Mouse (Mus musculus): ENCODE measurements around the gene Nuak2.

The Nuak2 gene

DNA sequence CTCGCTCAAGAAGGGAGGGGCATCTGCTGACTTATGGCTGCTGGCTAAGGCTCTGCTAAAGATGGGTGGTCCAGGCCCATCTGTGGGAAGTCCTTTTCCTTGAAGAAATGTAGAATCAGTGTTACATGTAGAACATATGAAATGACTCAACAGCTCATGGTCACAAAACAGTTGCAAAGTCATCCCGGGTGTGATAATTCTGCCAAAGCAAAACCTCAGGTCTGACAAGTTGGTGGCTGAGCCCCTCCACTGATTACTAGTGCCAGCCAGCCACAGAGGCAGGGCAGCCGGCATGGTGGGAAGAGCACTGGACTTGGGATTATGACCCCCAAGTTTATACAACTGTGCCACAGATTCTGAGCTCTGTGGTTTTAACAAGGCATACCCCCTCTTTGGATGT lies 61.9 kb downstream of the Nuak2 start:
- no peak for DNase-seq (ENCODE audit: low spot score)

- DNase-seq (ENCODE audit: low spot score), result no peak
These were observed 64.7 kb downstream of the Nuak2 start for GRCm38 (mm10) chr1:132380550-132381100.

GRCm38 (mm10) chr1:132381929-132382328 lies 66.0 kb downstream of the Nuak2 start:
- no peak for DNase-seq (ENCODE audit: low spot score)
